Mouse (Mus musculus): ENCODE data around the gene Sap30l. TPM values are rescaled to one million over a fixed set of nuclear protein-coding genes. Genes with fewer than 3 reads are reported as not detected.

The Sap30l gene
- polyA plus RNA-seq, 2 experiments: 20.7 to 31.4 TPM

DNA sequence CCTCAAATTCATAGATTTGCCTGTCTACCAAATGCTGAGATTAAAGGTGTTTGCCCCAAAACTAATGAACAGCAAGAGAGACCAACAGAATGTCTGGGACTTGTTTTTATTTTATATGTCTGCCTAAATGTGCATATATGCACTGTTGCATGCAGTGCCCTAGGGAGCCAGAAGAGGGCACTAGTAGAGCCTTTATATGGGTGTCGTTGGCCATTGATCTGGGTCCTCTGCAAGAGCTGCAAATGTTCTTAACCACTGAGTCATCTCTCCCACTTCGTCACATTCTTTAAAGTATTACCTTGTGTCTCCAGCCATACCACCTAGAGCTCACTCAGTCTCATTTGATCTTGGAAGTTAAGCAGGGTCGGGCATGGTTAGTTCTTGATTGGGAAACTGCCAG, 37.3 kb upstream of the Sap30l start:
- no peak for TF ChIP-seq POLR2A (IDR thresholded peaks at IDR 0.05; ENCODE audit: borderline replicate concordance, extremely low read depth, insufficient read depth, insufficient read length)
- no peaks in the 10 kb centered on the region for H3K9me3 ChIP-seq (ENCODE audit: control insufficient read depth, low read length)
- WGBS: 83% methylated on average over 3 of the region's 3 CpGs
- no peak overlapping the region for H3K4me3 ChIP-seq (replicated peaks; ENCODE audit: low read length)
- no peak for DNase-seq (ENCODE audit: low spot score)
- no peaks in the 10 kb centered on the region for H3K27me3 ChIP-seq (ENCODE audit: control insufficient read depth, insufficient read depth, low read length)
- H3K9ac ChIP-seq (ENCODE audit: low read depth, low read length, severe bottlenecking): no peak overlapping the region
- no peak overlapping the region for H3K4me2 ChIP-seq (replicated peaks; ENCODE audit: low read depth, low read length, severe bottlenecking)
- no peak overlapping the region for H3K27ac ChIP-seq (replicated peaks; ENCODE audit: low read depth, low read length)
- no peak for ATAC-seq (ENCODE audit: low FRiP score, low read depth)
- no peaks in the 10 kb centered on the region for H3K4me1 ChIP-seq (ENCODE audit: control insufficient read depth, insufficient read depth, low read length)
- peaks cover 31% of the 10 kb centered on the region for H3K36me3 ChIP-seq (ENCODE audit: control insufficient read depth, insufficient read depth, low read length)

DNA sequence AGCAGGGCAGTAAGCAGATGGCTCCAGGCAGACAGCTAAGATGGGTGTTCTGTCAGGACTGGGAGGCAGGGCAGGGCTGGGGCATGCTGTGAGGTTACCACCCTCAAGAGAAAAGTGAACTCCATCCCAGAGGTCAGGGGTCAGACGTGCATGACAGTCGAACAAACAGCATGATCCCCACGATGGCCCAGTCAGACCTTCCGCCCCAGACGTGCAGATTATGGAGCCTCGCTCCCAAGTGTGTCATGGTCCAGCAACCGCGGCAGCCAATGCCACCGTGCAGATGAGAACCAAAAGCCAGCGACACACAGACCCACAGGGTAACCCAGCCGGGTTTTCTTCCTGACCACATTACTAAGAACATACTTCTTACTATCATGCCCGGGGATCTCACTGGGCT, 34.8 kb upstream of the Sap30l start:
- H3K36me3 ChIP-seq (ENCODE audit: control insufficient read depth, insufficient read depth, low read length): peaks cover 41% of the 10 kb centered on the region
- ATAC-seq (ENCODE audit: low FRiP score, low read depth): no peak

DNA sequence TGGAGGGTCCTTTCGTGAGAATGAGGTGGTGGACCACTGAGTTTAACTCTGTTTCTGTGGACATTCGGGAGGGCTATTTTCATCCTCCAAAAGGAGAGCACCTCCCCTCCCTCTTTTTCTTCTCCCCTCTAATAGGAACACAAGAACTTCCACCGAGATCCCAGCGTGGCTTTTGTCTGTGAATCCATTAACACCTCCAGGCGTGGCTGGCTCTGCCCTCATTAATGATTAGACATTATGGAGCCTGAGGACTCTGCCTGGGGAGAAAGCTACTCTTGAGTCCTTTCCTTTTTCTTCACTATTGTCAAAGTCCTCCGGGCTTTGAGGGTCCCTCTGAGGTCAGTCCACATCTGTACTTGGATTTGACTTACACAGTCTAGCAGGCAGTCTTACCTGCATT, 34.3 kb upstream of the Sap30l start:
- Histone ChIP-seq H3K36me3 (ENCODE audit: control insufficient read depth, insufficient read depth, low read length) (peaks cover 44% of the 10 kb centered on the region), H3K4me2 (replicated peaks; ENCODE audit: low read depth, low read length, severe bottlenecking) (no peak overlapping the region), H3K27ac (replicated peaks; ENCODE audit: low read depth, low read length) (no peak overlapping the region), H3K9ac (ENCODE audit: low read depth, low read length, severe bottlenecking) (no peak overlapping the region), H3K9me3 (ENCODE audit: control insufficient read depth, low read length) (no peaks in the 10 kb centered on the region), H3K4me1 (ENCODE audit: control insufficient read depth, insufficient read depth, low read length) (no peaks in the 10 kb centered on the region), H3K4me3 (replicated peaks; ENCODE audit: low read length) (no peak overlapping the region), H3K27me3 (ENCODE audit: control insufficient read depth, insufficient read depth, low read length) (no peaks in the 10 kb centered on the region)
- WGBS: 43% methylated on average over 6 of the region's 6 CpGs
- TF ChIP-seq POLR2A (IDR thresholded peaks at IDR 0.05; ENCODE audit: borderline replicate concordance, extremely low read depth, insufficient read depth, insufficient read length): no peak
- ATAC-seq (ENCODE audit: low FRiP score, low read depth): no peak
- no peak for DNase-seq (ENCODE audit: low spot score)

More for the DNA sequence above, 34.8 kb upstream of the Sap30l start:
- Histone ChIP-seq H3K9me3 (ENCODE audit: control insufficient read depth, low read length) (no peaks in the 10 kb centered on the region), H3K9ac (ENCODE audit: low read depth, low read length, severe bottlenecking) (no peak overlapping the region), H3K4me2 (replicated peaks; ENCODE audit: low read depth, low read length, severe bottlenecking) (no peak overlapping the region), H3K4me3 (replicated peaks; ENCODE audit: low read length) (no peak overlapping the region), H3K27ac (replicated peaks; ENCODE audit: low read depth, low read length) (no peak overlapping the region), H3K4me1 (ENCODE audit: control insufficient read depth, insufficient read depth, low read length) (no peaks in the 10 kb centered on the region), H3K27me3 (ENCODE audit: control insufficient read depth, insufficient read depth, low read length) (no peaks in the 10 kb centered on the region)
- no peak for TF ChIP-seq POLR2A (IDR thresholded peaks at IDR 0.05; ENCODE audit: borderline replicate concordance, extremely low read depth, insufficient read depth, insufficient read length)
- WGBS: 34% methylated on average over 12 of the region's 12 CpGs
- DNase-seq (ENCODE audit: low spot score): no peak

DNA sequence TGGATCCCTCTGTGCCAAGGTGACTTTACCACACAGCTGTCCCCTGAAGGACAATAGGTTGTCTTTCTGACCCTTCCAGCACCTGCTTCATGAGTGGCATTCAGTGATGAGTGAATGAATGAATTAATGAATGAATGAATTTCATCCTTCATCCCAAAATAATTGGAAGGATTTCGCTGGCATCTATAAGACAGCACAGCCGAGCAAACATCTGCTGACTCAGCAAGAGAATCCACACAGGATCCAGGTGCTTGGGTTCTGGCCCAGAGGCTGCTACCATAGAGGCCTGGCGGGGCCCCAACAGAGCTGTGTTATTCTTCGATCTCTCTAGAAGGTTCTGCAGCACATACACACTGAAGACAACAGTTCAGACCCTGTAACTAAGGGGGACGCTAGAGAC, 30.7 kb upstream of the Sap30l start:
- ATAC-seq (ENCODE audit: low FRiP score, low read depth): no peak
- H3K4me3 ChIP-seq (replicated peaks; ENCODE audit: low read length): no peak overlapping the region
- 82% methylated on average over 5 of the region's 5 CpGs for WGBS

DNA sequence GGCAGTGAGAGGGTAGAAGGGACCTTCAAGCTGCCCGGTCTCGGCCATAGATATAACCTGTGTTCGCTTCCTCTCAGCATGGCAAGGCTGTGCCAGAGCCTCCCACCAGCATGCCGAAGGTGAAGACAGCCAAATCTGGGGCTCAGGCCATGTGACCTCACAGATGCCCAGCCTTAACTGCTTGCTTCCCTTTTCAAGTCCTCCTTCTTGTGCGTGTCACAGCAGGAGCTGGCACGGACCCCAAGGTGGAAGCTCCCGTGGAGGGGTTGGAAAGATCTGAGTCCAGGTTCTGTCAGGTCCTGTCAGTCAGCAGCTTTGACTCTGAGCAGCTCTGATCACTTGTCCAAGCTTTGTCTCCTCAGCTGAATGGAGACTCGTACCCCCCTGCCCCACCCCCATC, 29.8 kb upstream of the Sap30l start:
- Histone ChIP-seq H3K9me3 (ENCODE audit: control insufficient read depth, low read length) (no peaks in the 10 kb centered on the region), H3K4me3 (replicated peaks; ENCODE audit: low read length) (no peak overlapping the region), H3K36me3 (ENCODE audit: control insufficient read depth, insufficient read depth, low read length) (peaks cover 29% of the 10 kb centered on the region), H3K9ac (ENCODE audit: low read depth, low read length, severe bottlenecking) (no peak overlapping the region), H3K4me1 (ENCODE audit: control insufficient read depth, insufficient read depth, low read length) (no peaks in the 10 kb centered on the region), H3K27ac (replicated peaks; ENCODE audit: low read depth, low read length) (no peak overlapping the region), H3K4me2 (replicated peaks; ENCODE audit: low read depth, low read length, severe bottlenecking) (no peak overlapping the region), H3K27me3 (ENCODE audit: control insufficient read depth, insufficient read depth, low read length) (no peaks in the 10 kb centered on the region)
- WGBS: 92% methylated on average over 8 of the region's 8 CpGs
- ATAC-seq (ENCODE audit: low FRiP score, low read depth) (no peak), DNase-seq (ENCODE audit: low spot score) (no peak)
- no peak for TF ChIP-seq POLR2A (IDR thresholded peaks at IDR 0.05; ENCODE audit: borderline replicate concordance, extremely low read depth, insufficient read depth, insufficient read length)

More for the DNA sequence above, 30.7 kb upstream of the Sap30l start:
- peaks cover 37% of the 10 kb centered on the region for H3K36me3 ChIP-seq (ENCODE audit: control insufficient read depth, insufficient read depth, low read length)
- H3K9ac ChIP-seq (ENCODE audit: low read depth, low read length, severe bottlenecking): no peak overlapping the region
- no peaks in the 10 kb centered on the region for H3K27me3 ChIP-seq (ENCODE audit: control insufficient read depth, insufficient read depth, low read length)
- H3K9me3 ChIP-seq (ENCODE audit: control insufficient read depth, low read length): no peaks in the 10 kb centered on the region
- no peak for DNase-seq (ENCODE audit: low spot score)
- H3K4me1 ChIP-seq (ENCODE audit: control insufficient read depth, insufficient read depth, low read length): no peaks in the 10 kb centered on the region
- H3K4me2 ChIP-seq (replicated peaks; ENCODE audit: low read depth, low read length, severe bottlenecking): no peak overlapping the region
- no peak for TF ChIP-seq POLR2A (IDR thresholded peaks at IDR 0.05; ENCODE audit: borderline replicate concordance, extremely low read depth, insufficient read depth, insufficient read length)
- H3K27ac ChIP-seq (replicated peaks; ENCODE audit: low read depth, low read length): no peak overlapping the region

GRCm38 (mm10) chr11:57773479-57773878, 28.0 kb upstream of the Sap30l start:
- no peak overlapping the region for H3K9ac ChIP-seq (ENCODE audit: low read depth, low read length, severe bottlenecking)
- TF ChIP-seq POLR2A (IDR thresholded peaks at IDR 0.05; ENCODE audit: borderline replicate concordance, extremely low read depth, insufficient read depth, insufficient read length): no peak
- H3K4me1 ChIP-seq (ENCODE audit: control insufficient read depth, insufficient read depth, low read length): no peaks in the 10 kb centered on the region; the same call in 1 of the 2 replicates
- no peak overlapping the region for H3K27ac ChIP-seq (replicated peaks; ENCODE audit: low read depth, low read length)
- H3K9me3 ChIP-seq (ENCODE audit: control insufficient read depth, low read length): no peaks in the 10 kb centered on the region
- WGBS: 19% methylated on average over 13 of the region's 13 CpGs
- no peak for DNase-seq (ENCODE audit: low spot score)
- no peaks in the 10 kb centered on the region for H3K27me3 ChIP-seq (ENCODE audit: control insufficient read depth, insufficient read depth, low read length)
- no peak overlapping the region for H3K4me2 ChIP-seq (replicated peaks; ENCODE audit: low read depth, low read length, severe bottlenecking)
- H3K36me3 ChIP-seq (ENCODE audit: control insufficient read depth, insufficient read depth, low read length): peaks cover 17% of the 10 kb centered on the region
- ATAC-seq (ENCODE audit: low FRiP score, low read depth): no peak
- H3K4me3 ChIP-seq (replicated peaks; ENCODE audit: low read length): no peak overlapping the region
